Mouse (Mus musculus): ENCODE results near the gene Dazap1. TPM values are rescaled to one million over a fixed set of nuclear protein-coding genes. Genes with fewer than 3 reads are reported as not detected.
"Not testable (repeated sequence)": the region's sequence is repeated elsewhere in the genome, so short reads cannot be mapped to it uniquely, and the experiment has no call there.

The Dazap1 gene
- total and polyA plus RNA-seq, 2 experiments from 2014 or later, result 30.3 to 96.2 TPM

- H3K27me3 ChIP-seq (ENCODE audit: control insufficient read depth, insufficient read depth, low read length), result no peaks in the 10 kb centered on the region
- ATAC-seq (ENCODE audit: insufficient read depth, low read depth) (no peak), DNase-seq (ENCODE audit: low spot score) (peak; percentile 83)
- H3K4me2 ChIP-seq (ENCODE audit: low read depth, low read length), result no peak overlapping the region
- H3K4me1 ChIP-seq (ENCODE audit: control insufficient read depth, insufficient read depth), result peaks cover 12% of the 10 kb centered on the region
- TF ChIP-seq CTCF (IDR thresholded peaks at IDR 0.05; ENCODE audit: low read depth) (peak; percentile 94), EP300 (IDR thresholded peaks at IDR 0.05; ENCODE audit: low read depth) (no peak)
- 8% methylated on average over 4 of the region's 4 CpGs for WGBS
- no peak overlapping the region for H3K27ac ChIP-seq (ENCODE audit: low read depth)
- no peak overlapping the region for H3K9ac ChIP-seq (replicated peaks; ENCODE audit: low read depth, low read length)
- peaks cover 39% of the 10 kb centered on the region for H3K36me3 ChIP-seq (replicated peaks; ENCODE audit: control insufficient read depth, insufficient read depth, low read length)
- H3K9me3 ChIP-seq (replicated peaks; ENCODE audit: control insufficient read depth, low read length), result no peaks in the 10 kb centered on the region
- no peak overlapping the region for H3K4me3 ChIP-seq (ENCODE audit: low read depth, low read length)
Measured at GRCm38 (mm10) chr10:80245600-80245999, 15.7 kb upstream of the Dazap1 start.

GRCm38 (mm10) chr10:80247849-80248248, 13.4 kb upstream of the Dazap1 start:
- Histone ChIP-seq H3K4me3 (ENCODE audit: low read depth, low read length) (no peak overlapping the region), H3K9ac (replicated peaks; ENCODE audit: low read depth, low read length) (no peak overlapping the region), H3K27me3 (ENCODE audit: control insufficient read depth, insufficient read depth, low read length) (no peaks in the 10 kb centered on the region), H3K9me3 (replicated peaks; ENCODE audit: control insufficient read depth, low read length) (no peaks in the 10 kb centered on the region), H3K4me2 (ENCODE audit: low read depth, low read length) (no peak overlapping the region), H3K27ac (ENCODE audit: low read depth) (no peak overlapping the region), H3K36me3 (replicated peaks; ENCODE audit: control insufficient read depth, insufficient read depth, low read length) (peaks cover 21% of the 10 kb centered on the region), H3K4me1 (ENCODE audit: control insufficient read depth, insufficient read depth) (peaks cover 7% of the 10 kb centered on the region; the same call in 1 of the 2 replicates)
- TF ChIP-seq EP300 (IDR thresholded peaks at IDR 0.05; ENCODE audit: low read depth) (no peak), CTCF (IDR thresholded peaks at IDR 0.05; ENCODE audit: low read depth) (peak; percentile 53)
- peak; percentile 46 for DNase-seq (ENCODE audit: low spot score)
- no peak for ATAC-seq (ENCODE audit: insufficient read depth, low read depth)
- 52% methylated on average over 6 of the region's 6 CpGs for WGBS

- not testable (repeated sequence) for H3K9me3 ChIP-seq (replicated peaks; ENCODE audit: control insufficient read depth, low read length); H3K27ac ChIP-seq (ENCODE audit: low read depth); H3K27me3 ChIP-seq (ENCODE audit: control insufficient read depth, insufficient read depth, low read length); H3K9ac ChIP-seq (replicated peaks; ENCODE audit: low read depth, low read length); H3K4me1 ChIP-seq (ENCODE audit: control insufficient read depth, insufficient read depth); DNase-seq (ENCODE audit: low spot score); ATAC-seq (ENCODE audit: insufficient read depth, low read depth)
- Histone ChIP-seq H3K4me2 (ENCODE audit: low read depth, low read length) (peak overlapping the region; percentile 47), H3K4me3 (ENCODE audit: low read depth, low read length) (peak overlapping the region; percentile 72), H3K36me3 (replicated peaks; ENCODE audit: control insufficient read depth, insufficient read depth, low read length) (peaks cover 20% of the 10 kb centered on the region)
- WGBS, result 52% methylated on average over 3 of the region's 3 CpGs
Measured at GRCm38 (mm10) chr10:80248437-80248836, 12.8 kb upstream of the Dazap1 start.

- ATAC-seq (ENCODE audit: insufficient read depth, low read depth) (peak; percentile 90), DNase-seq (ENCODE audit: low spot score) (peak; percentile 92)
- Histone ChIP-seq H3K27me3 (ENCODE audit: control insufficient read depth, insufficient read depth, low read length) (no peaks in the 10 kb centered on the region), H3K36me3 (replicated peaks; ENCODE audit: control insufficient read depth, insufficient read depth, low read length) (peaks cover 20% of the 10 kb centered on the region), H3K9ac (replicated peaks; ENCODE audit: low read depth, low read length) (peak within 1 kb of the TSS; percentile 90), H3K4me1 (ENCODE audit: control insufficient read depth, insufficient read depth) (peaks cover 7% of the 10 kb centered on the region; the same call in 1 of the 2 replicates), H3K9me3 (replicated peaks; ENCODE audit: control insufficient read depth, low read length) (no peaks in the 10 kb centered on the region), H3K4me3 (ENCODE audit: low read depth, low read length) (peak within 1 kb of the TSS; percentile 72), H3K4me2 (ENCODE audit: low read depth, low read length) (peak within 1 kb of the TSS; percentile 79), H3K27ac (ENCODE audit: low read depth) (peak within 1 kb of the TSS; percentile 92)
- under 1% methylated on average over 53 of the region's 53 CpGs for WGBS
- no peak; the same call in 1 of the 2 replicates for TF ChIP-seq CTCF (IDR thresholded peaks at IDR 0.05; ENCODE audit: low read depth)
- peak; percentile 92; the same call in 1 of the 2 replicates for TF ChIP-seq EP300 (IDR thresholded peaks at IDR 0.05; ENCODE audit: low read depth)
Measured at GRCm38 (mm10) chr10:80248971-80249640, 12.2 kb upstream of the Dazap1 start, which contains the start of gene Ndufs7. TSS of gene Ndufs7 (plus strand) at chr10:80249121.

GRCm38 (mm10) chr10:80250059-80250458, 11.2 kb upstream of the Dazap1 start:
- Histone ChIP-seq H3K27me3 (ENCODE audit: control insufficient read depth, insufficient read depth, low read length) (no peaks in the 10 kb centered on the region), H3K4me1 (ENCODE audit: control insufficient read depth, insufficient read depth) (peaks cover 7% of the 10 kb centered on the region; the same call in 1 of the 2 replicates), H3K4me3 (ENCODE audit: low read depth, low read length) (peak overlapping the region; percentile 72), H3K9ac (replicated peaks; ENCODE audit: low read depth, low read length) (peak overlapping the region; percentile 90), H3K27ac (ENCODE audit: low read depth) (peak overlapping the region; percentile 92), H3K36me3 (replicated peaks; ENCODE audit: control insufficient read depth, insufficient read depth, low read length) (peaks cover 24% of the 10 kb centered on the region), H3K9me3 (replicated peaks; ENCODE audit: control insufficient read depth, low read length) (no peaks in the 10 kb centered on the region), H3K4me2 (ENCODE audit: low read depth, low read length) (peak overlapping the region; percentile 79)
- ATAC-seq (ENCODE audit: insufficient read depth, low read depth) (no peak), DNase-seq (ENCODE audit: low spot score) (no peak)
- 24% methylated on average over 2 of the region's 2 CpGs for WGBS
- TF ChIP-seq EP300 (IDR thresholded peaks at IDR 0.05; ENCODE audit: low read depth) (no peak), CTCF (IDR thresholded peaks at IDR 0.05; ENCODE audit: low read depth) (no peak)
